Mouse (Mus musculus): ENCODE results near the gene Dnah11.

DNA sequence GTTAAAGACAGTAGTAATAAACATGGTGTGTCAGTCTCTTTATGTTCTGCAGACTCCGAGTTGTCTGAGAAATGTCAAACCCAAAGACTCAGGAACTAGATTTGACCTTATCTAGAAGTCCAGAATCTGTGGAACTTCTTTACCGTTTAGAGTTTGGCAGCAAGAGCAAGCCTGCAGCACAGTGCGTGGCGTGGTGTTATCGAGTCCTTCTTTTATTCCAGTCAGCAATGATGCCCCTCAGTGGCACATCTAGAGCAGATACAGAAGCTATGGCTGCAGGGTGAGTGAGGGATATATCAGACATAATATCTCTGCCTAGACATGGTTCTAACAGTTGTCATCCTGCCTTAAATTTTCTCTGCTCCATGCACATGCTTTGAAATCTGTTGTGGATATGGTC is 336.2 kb downstream of the Dnah11 start:
- TF ChIP-seq MYC (IDR thresholded peaks at IDR 0.05; ENCODE audit: low read depth, low read length), result no peak
- no peak for TF ChIP-seq EP300 (IDR thresholded peaks at IDR 0.05; ENCODE audit: low read depth in 1 of 2, low read length in 2 of 2)
- TF ChIP-seq CTCF (IDR thresholded peaks at IDR 0.05 in 2 of 3, conservative IDR thresholded peaks at IDR 0.05 in 1 of 3; ENCODE audit: control insufficient read depth in 1 of 3, insufficient read depth in 1 of 3, low read depth in 2 of 3, low read length in 3 of 3, poor library complexity in 1 of 3, severe bottlenecking in 1 of 3), result no peak
